Mouse (Mus musculus) heart, embryonic 15.5 days (tissue): ENCODE measurements around the gene P4hb. TPM values are rescaled to one million over a fixed set of nuclear protein-coding genes. Genes with fewer than 3 reads are reported as not detected.
"Not testable (repeated sequence)": the region's sequence is repeated elsewhere in the genome, so short reads cannot be mapped to it uniquely, and the experiment has no call there.

Experiments used
- ATAC-seq: fragments of 200-750 bp; cut with Nextera tagmentation; replicated peaks from 2 replicates; pipeline ENCODE4 v1.8.0; 2017; ENCODE audit warnings: low read depth, moderate TSS enrichment; ENCODE audit not compliant: insufficient number of reproducible peaks, insufficient read depth, low FRiP score
- H3K27ac ChIP-seq: fragments of 300-500 bp; sonication (generic); 2 replicates; pipeline ENCODE4 v1.5.1; 2015; ENCODE audit warnings: mild to moderate bottlenecking, inconsistent platforms
- H3K27me3 ChIP-seq: fragments of 300-500 bp; sonication (generic); 2 replicates; pipeline ENCODE4 v1.6.1; 2015; ENCODE audit warnings: inconsistent platforms
- H3K36me3 ChIP-seq: fragments of 300-500 bp; sonication (generic); 2 replicates; pipeline ENCODE4 v1.6.1; 2015; ENCODE audit warnings: mild to moderate bottlenecking, inconsistent platforms
- H3K4me1 ChIP-seq: fragments of 300-500 bp; sonication (generic); replicated peaks from 2 replicates; pipeline ENCODE4 v1.6.1; 2015; ENCODE audit warnings: inconsistent platforms
- H3K4me2 ChIP-seq: fragments of 300-500 bp; sonication (generic); 2 replicates; pipeline ENCODE4 v1.6.1; 2015; ENCODE audit warnings: inconsistent platforms, mild to moderate bottlenecking, moderate library complexity
- H3K4me3 ChIP-seq: fragments of 300-500 bp; sonication (generic); 2 replicates; pipeline ENCODE4 v1.5.1; 2015; ENCODE audit warnings: mild to moderate bottlenecking, inconsistent platforms
- H3K9ac ChIP-seq: fragments of 300-500 bp; sonication (generic); 2 replicates; pipeline ENCODE4 v1.6.1; 2015; ENCODE audit warnings: mild to moderate bottlenecking, inconsistent platforms
- H3K9me3 ChIP-seq: fragments of 300-500 bp; sonication (generic); replicated peaks from 2 replicates; pipeline ENCODE4 v1.6.1; 2016; ENCODE audit warnings: inconsistent platforms
- WGBS: fragments of 180-500 bp; shearing (Covaris S2); methylation state at CpG from one replicate; pipeline ENCODE4 v1.1.7; 2015; ENCODE audit warnings: mixed read lengths; 5-methylcytosine and 5-hydroxymethylcytosine counted together
- polyA plus RNA-seq: library from polyadenylated mRNA; unstranded; fragments of >200 nt; fragmentation: Nextera tagmentation; extraction: Ambion mirVana; gene quantifications from 2 replicates; pipeline ENCODE4 v1.2.1, GENCODE M21; 2015

Gene P4hb
- polyA plus RNA-seq, 1 experiment from 2014 or later: 357 TPM

DNA sequence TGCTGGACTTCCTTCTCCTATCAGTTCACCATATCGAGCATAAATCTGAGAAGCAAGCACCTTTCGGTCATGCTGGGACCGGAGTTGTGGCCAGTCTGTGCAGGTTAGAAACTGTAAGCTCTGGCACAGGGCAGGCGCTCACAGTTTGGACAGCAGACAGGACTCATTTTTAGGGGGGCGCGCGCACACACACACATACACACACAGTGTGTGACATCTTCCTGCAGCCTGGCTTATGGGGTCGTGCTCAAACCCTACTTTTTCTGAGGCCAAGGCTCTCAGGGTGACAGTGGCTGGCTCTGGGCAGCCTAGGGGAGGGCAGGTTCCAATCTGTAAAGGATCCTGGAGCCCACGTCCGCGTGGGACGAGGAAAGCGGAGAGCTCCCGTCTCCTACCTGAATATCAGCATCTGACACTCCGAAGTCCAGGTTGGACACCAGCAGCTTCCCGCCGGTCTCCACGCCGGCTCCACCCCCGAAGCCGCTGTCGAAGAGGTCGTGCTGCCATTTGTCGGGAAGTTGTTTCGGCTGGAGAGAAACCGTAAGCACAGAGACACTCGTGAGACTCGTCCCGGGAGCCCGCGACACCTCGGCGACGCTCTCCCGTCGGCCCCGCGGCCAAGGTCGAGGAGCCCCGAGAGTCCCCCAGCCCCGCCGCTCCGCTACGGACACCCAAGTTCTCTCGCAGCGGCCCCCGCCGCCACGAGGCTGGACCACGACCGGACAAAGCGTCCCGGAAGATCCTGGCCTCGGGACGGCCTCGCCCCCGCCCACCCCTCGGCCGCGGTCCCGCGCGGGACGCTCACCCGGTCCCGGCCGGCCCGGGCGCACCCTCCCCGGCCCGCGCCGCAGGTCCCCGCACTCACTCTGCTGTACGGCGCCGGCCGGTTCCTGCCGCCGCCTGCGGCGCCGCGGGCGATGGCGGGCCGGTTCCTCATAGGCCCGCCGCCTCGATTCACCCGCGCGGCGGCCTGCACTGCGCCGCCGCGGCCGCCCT, 24.5 kb upstream of the P4hb start:
- Histone ChIP-seq H3K9ac (peak overlapping the region; percentile 99), H3K27me3 (no peaks in the 10 kb centered on the region), H3K4me2 (peak overlapping the region; percentile 92), H3K9me3 (no peaks in the 10 kb centered on the region), H3K4me3 (peak overlapping the region; percentile 98), H3K27ac (peak overlapping the region; percentile 93), H3K36me3 (peaks cover 58% of the 10 kb centered on the region), H3K4me1 (peaks cover 31% of the 10 kb centered on the region)
- peak; percentile 50 for ATAC-seq
- 3% methylated on average over 91 of the region's 99 CpGs for WGBS

DNA sequence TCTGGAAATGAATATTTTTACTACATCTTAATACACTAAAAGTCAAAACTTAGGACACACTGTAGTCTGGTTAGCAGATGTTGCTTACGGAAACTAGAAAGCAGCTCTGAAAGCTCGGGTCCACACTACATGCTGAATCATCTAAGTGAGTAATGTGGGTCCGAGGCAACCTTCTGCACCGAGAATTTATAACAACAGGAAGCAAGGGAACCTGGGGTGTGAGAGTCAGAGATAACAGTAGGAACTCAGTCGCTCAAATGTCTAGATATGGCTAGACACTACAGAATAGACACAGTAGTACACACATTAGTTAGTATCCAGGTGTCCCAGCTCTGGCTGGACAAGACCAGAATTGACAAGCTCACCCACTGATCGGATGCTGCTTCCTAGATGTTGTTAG, 15.5 kb upstream of the P4hb start:
- H3K9me3 ChIP-seq: no peaks in the 10 kb centered on the region
- no peak for ATAC-seq
- WGBS: 79% methylated on average over 6 of the region's 6 CpGs

GRCm38 (mm10) chr11:120583937-120584336, 10.9 kb upstream of the P4hb start:
- Histone ChIP-seq H3K36me3 (peaks cover 48% of the 10 kb centered on the region), H3K27ac (no peak overlapping the region), H3K4me1 (peaks cover 23% of the 10 kb centered on the region), H3K9ac (no peak overlapping the region), H3K9me3 (no peaks in the 10 kb centered on the region), H3K27me3 (no peaks in the 10 kb centered on the region), H3K4me2 (no peak overlapping the region), H3K4me3 (no peak overlapping the region)
- ATAC-seq: no peak
- 96% methylated on average over 1 of the region's 1 CpGs for WGBS

More for the DNA sequence above, 15.5 kb upstream of the P4hb start:
- H3K27ac ChIP-seq: no peak overlapping the region
- H3K27me3 ChIP-seq: no peaks in the 10 kb centered on the region
- no peak overlapping the region for H3K4me2 ChIP-seq
- H3K4me3 ChIP-seq: no peak overlapping the region
- no peaks in the 10 kb centered on the region for H3K4me1 ChIP-seq
- H3K36me3 ChIP-seq: peaks cover 82% of the 10 kb centered on the region
- no peak overlapping the region for H3K9ac ChIP-seq

- not testable (repeated sequence) for ATAC-seq
- WGBS: 90% methylated on average over 2 of the region's 2 CpGs
These were observed 9.9 kb upstream of the P4hb start for GRCm38 (mm10) chr11:120582982-120583293.

GRCm38 (mm10) chr11:120582268-120582981, 9.4 kb upstream of the P4hb start:
- 73% methylated on average over 8 of the region's 8 CpGs for WGBS
- no peak for ATAC-seq
- peak overlapping the region; percentile 89 for H3K9ac ChIP-seq
- peaks cover 50% of the 10 kb centered on the region for H3K36me3 ChIP-seq
- peak overlapping the region; percentile 93 for H3K4me2 ChIP-seq
- no peaks in the 10 kb centered on the region for H3K9me3 ChIP-seq
- H3K27ac ChIP-seq: peak overlapping the region; percentile 91
- H3K27me3 ChIP-seq: no peaks in the 10 kb centered on the region
- peaks cover 26% of the 10 kb centered on the region for H3K4me1 ChIP-seq
- H3K4me3 ChIP-seq: peak overlapping the region; percentile 71

More at GRCm38 (mm10) chr11:120582982-120583293, 9.9 kb upstream of the P4hb start:
- not testable (repeated sequence) for H3K4me2 ChIP-seq, H3K9ac ChIP-seq, H3K27me3 ChIP-seq, H3K9me3 ChIP-seq, H3K27ac ChIP-seq, H3K4me3 ChIP-seq
- Histone ChIP-seq H3K36me3 (peaks cover 50% of the 10 kb centered on the region), H3K4me1 (peaks cover 26% of the 10 kb centered on the region)

- Histone ChIP-seq H3K27ac (peak within 1 kb of the TSS; percentile 91), H3K4me1 (peaks cover 26% of the 10 kb centered on the region), H3K9ac (peak within 1 kb of the TSS; percentile 89), H3K36me3 (peaks cover 48% of the 10 kb centered on the region), H3K4me2 (peak within 1 kb of the TSS; percentile 93), H3K27me3 (no peaks in the 10 kb centered on the region), H3K4me3 (peak within 1 kb of the TSS; percentile 71), H3K9me3 (no peaks in the 10 kb centered on the region)
- peak; percentile 62 for ATAC-seq
- 4% methylated on average over 69 of the region's 75 CpGs for WGBS
These were observed 8.6 kb upstream of the P4hb start, which contains the start of gene Arhgdia for GRCm38 (mm10) chr11:120581490-120582267. TSS of gene Arhgdia (minus strand) at chr11:120581624.

DNA sequence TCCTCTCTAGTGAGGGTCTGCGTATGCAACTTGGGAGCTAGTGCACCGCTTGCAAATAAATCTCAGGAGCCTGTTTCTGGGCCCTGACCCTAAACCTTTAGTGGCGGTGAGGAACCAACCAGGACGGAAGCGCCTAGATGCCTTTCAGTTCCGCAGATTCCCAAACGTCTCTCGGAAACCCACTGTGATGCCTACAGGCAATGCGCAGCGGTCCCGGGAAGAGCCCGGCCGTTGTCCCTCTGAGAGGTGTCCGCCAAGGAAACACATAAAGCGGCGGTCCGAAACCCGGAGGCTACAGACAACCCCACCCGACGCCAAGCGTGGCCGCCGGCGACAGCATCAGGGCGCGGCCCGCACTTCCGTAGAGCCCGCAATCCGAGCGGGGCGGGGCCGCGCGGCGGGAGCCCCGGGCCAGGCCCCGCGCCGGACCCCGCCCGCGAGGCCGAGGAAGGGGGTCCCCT, 7.8 kb upstream of the P4hb start:
- peak overlapping the region; percentile 93 for H3K4me2 ChIP-seq
- WGBS: under 1% methylated on average over 43 of the region's 44 CpGs
- peak overlapping the region; percentile 89 for H3K9ac ChIP-seq
- peaks cover 26% of the 10 kb centered on the region for H3K4me1 ChIP-seq
- H3K27ac ChIP-seq: peak overlapping the region; percentile 91
- peaks cover 41% of the 10 kb centered on the region for H3K36me3 ChIP-seq
- H3K9me3 ChIP-seq: no peaks in the 10 kb centered on the region
- no peaks in the 10 kb centered on the region for H3K27me3 ChIP-seq
- peak; percentile 66 for ATAC-seq
- peak overlapping the region; percentile 71 for H3K4me3 ChIP-seq

DNA sequence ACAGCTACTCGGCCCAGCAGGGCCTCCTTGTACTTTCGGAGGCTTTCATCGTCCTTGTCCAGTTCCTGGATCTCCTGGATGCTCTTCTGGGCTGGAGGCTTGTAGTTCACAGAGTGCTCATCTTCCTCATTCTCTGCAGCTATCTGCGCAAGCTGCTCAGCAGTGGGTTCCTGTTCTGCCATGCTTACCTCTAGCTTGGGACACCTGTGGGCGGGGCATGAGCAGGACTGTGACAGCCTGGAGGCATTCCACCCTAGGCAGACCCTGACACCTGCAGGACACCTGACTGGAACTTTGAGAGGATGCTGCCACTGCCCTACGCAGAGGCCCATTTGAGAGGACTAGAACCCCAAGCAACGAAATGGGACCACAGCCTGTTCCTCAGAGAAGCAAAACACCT, 7.1 kb upstream of the P4hb start:
- Histone ChIP-seq H3K27ac (peak overlapping the region; percentile 91), H3K4me2 (peak overlapping the region; percentile 93), H3K4me1 (peaks cover 26% of the 10 kb centered on the region), H3K9ac (peak overlapping the region; percentile 89), H3K36me3 (peaks cover 34% of the 10 kb centered on the region), H3K4me3 (peak overlapping the region; percentile 71), H3K27me3 (no peaks in the 10 kb centered on the region), H3K9me3 (no peaks in the 10 kb centered on the region)
- ATAC-seq: no peak
- 52% methylated on average over 7 of the region's 7 CpGs for WGBS

DNA sequence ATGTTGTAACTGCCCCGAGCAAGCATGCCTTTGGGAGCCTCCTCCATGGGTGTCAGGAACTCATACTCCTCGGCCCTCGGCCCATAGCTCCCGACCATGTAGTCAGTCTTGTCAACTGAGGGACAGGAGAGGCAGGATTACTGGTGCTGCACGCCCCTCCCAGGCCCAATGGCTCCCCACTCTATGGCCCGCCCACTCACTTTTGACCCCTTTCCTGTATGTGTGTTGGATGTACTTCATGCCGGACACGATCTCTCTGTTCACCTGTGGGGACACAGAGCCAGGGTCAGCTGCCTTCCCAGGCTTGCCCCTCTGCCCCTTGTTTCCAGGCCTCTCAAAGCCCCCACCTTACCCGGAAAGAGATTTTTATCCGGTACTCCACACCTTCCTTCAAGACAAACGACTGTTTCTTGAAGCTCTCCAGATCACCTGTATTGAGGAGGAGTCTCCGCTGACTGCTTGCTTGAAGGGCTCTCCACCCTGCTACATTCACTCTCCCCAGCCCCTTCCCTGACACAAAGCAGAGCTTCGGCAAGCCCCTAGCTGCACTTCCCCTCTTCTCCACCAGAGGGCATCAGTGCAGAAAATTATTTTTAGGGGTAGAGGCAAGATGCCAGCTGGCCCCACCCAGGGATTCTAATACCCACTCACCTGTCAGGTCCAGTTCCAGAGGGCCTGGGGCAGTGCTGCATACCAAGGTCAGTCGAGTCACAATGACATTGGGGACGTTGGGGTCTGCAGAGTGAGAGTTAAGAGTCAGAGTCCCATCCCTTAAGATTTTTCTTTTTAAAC, 6.5 kb upstream of the P4hb start:
- Histone ChIP-seq H3K9me3 (no peaks in the 10 kb centered on the region), H3K4me1 (peaks cover 29% of the 10 kb centered on the region), H3K27me3 (no peaks in the 10 kb centered on the region), H3K9ac (peak overlapping the region; percentile 89; the same call in 1 of the 2 replicates), H3K36me3 (peaks cover 30% of the 10 kb centered on the region), H3K4me2 (peak overlapping the region; percentile 93), H3K27ac (peak overlapping the region; percentile 91; the same call in 1 of the 2 replicates), H3K4me3 (peak overlapping the region; percentile 71)
- no peak for ATAC-seq
- 42% methylated on average over 15 of the region's 15 CpGs for WGBS

- no peak overlapping the region for H3K4me3 ChIP-seq
- peaks cover 34% of the 10 kb centered on the region for H3K4me1 ChIP-seq
- H3K27me3 ChIP-seq: no peaks in the 10 kb centered on the region
- H3K9ac ChIP-seq: no peak overlapping the region
- ATAC-seq: no peak
- peaks cover 27% of the 10 kb centered on the region for H3K36me3 ChIP-seq
- 0 out of 2 replicates have a peak overlapping the region, but pooled peaks have one; percentile 93 for H3K4me2 ChIP-seq
- no peaks in the 10 kb centered on the region for H3K9me3 ChIP-seq
- 61% methylated on average over 11 of the region's 11 CpGs for WGBS
- no peak overlapping the region for H3K27ac ChIP-seq
These were observed 5.7 kb upstream of the P4hb start for GRCm38 (mm10) chr11:120578694-120579243.
